Mouse (Mus musculus): ENCODE measurements at regions not wholly inside any gene's neighbourhood (a gene's known extent, or its start where the extent isn't known, plus 50 kb on each side); places are given as distances from the start of the nearest gene placed in this dataset.

GRCm38 (mm10) chr7:110705311-110706000 is 62.5 kb upstream of the Ampd3 start:
- Histone ChIP-seq H3K9ac (no peak overlapping the region), H3K27ac (no peak overlapping the region), H3K4me3 (no peak overlapping the region), H3K9me3 (no peaks in the 10 kb centered on the region), H3K4me2 (replicated peaks) (no peak overlapping the region), H3K27me3 (no peaks in the 10 kb centered on the region), H3K36me3 (no peaks in the 10 kb centered on the region), H3K4me1 (peaks cover 21% of the 10 kb centered on the region)
- ATAC-seq (ENCODE audit: low FRiP score, low read depth) = no peak
- WGBS = 83% methylated on average over 6 of the region's 6 CpGs

- Histone ChIP-seq H3K27ac (no peak overlapping the region; the same call in 1 of the 2 replicates), H3K4me3 (no peak overlapping the region)
- WGBS = 80% methylated on average over 10 of the region's 10 CpGs
Observed at GRCm38 (mm10) chr7:110706001-110706695, 61.9 kb upstream of the Ampd3 start.

GRCm38 (mm10) chr7:110706696-110707087 is 61.3 kb upstream of the Ampd3 start:
- Histone ChIP-seq H3K4me3 (no peak overlapping the region), H3K27me3 (no peaks in the 10 kb centered on the region), H3K9ac (no peak overlapping the region), H3K27ac (no peak overlapping the region; the same call in 1 of the 2 replicates), H3K36me3 (no peaks in the 10 kb centered on the region), H3K4me1 (peaks cover 21% of the 10 kb centered on the region), H3K4me2 (replicated peaks) (no peak overlapping the region), H3K9me3 (peaks cover 9% of the 10 kb centered on the region)
- ATAC-seq (ENCODE audit: low FRiP score, low read depth) = no peak; the same call in 1 of the 2 replicates
- 45% methylated on average over 10 of the region's 10 CpGs for WGBS

More at GRCm38 (mm10) chr7:110706001-110706695, 61.9 kb upstream of the Ampd3 start:
- Histone ChIP-seq H3K36me3 (no peaks in the 10 kb centered on the region), H3K9ac (no peak overlapping the region), H3K27me3 (no peaks in the 10 kb centered on the region), H3K4me2 (replicated peaks) (no peak overlapping the region), H3K9me3 (peaks cover 4% of the 10 kb centered on the region), H3K4me1 (peaks cover 21% of the 10 kb centered on the region)
- no peak for ATAC-seq (ENCODE audit: low FRiP score, low read depth)

GRCm38 (mm10) chr7:110708116-110708515 is 59.9 kb upstream of the Ampd3 start:
- Histone ChIP-seq H3K4me3 (no peak overlapping the region), H3K27ac (no peak overlapping the region), H3K9me3 (peaks cover 9% of the 10 kb centered on the region), H3K27me3 (no peaks in the 10 kb centered on the region), H3K4me1 (peaks cover 21% of the 10 kb centered on the region), H3K4me2 (replicated peaks) (no peak overlapping the region), H3K9ac (no peak overlapping the region), H3K36me3 (no peaks in the 10 kb centered on the region)
- ATAC-seq (ENCODE audit: low FRiP score, low read depth) = no peak
- 77% methylated on average over 9 of the region's 9 CpGs for WGBS

- Histone ChIP-seq H3K4me2 (replicated peaks) (no peak overlapping the region), H3K9me3 (peaks cover 9% of the 10 kb centered on the region), H3K27ac (no peak overlapping the region), H3K4me1 (peaks cover 21% of the 10 kb centered on the region), H3K36me3 (no peaks in the 10 kb centered on the region), H3K27me3 (no peaks in the 10 kb centered on the region), H3K9ac (no peak overlapping the region), H3K4me3 (no peak overlapping the region)
- no peak for ATAC-seq (ENCODE audit: low FRiP score, low read depth)
- 82% methylated on average over 3 of the region's 3 CpGs for WGBS
Observed at GRCm38 (mm10) chr7:110708781-110709180, 59.2 kb upstream of the Ampd3 start.

GRCm38 (mm10) chr7:110709606-110710005 is 58.4 kb upstream of the Ampd3 start:
- H3K27me3 ChIP-seq = no peaks in the 10 kb centered on the region
- H3K4me3 ChIP-seq = no peak overlapping the region
- H3K9me3 ChIP-seq = peaks cover 9% of the 10 kb centered on the region

GRCm38 (mm10) chr7:110710256-110710962 is 57.6 kb upstream of the Ampd3 start:
- H3K27me3 ChIP-seq = no peaks in the 10 kb centered on the region
- no peak overlapping the region for H3K9ac ChIP-seq
- H3K27ac ChIP-seq = no peak overlapping the region
- ATAC-seq (ENCODE audit: low FRiP score, low read depth) = no peak
- 85% methylated on average over 9 of the region's 9 CpGs for WGBS
- H3K4me2 ChIP-seq (replicated peaks) = no peak overlapping the region
- H3K9me3 ChIP-seq = peaks cover 9% of the 10 kb centered on the region
- peaks cover 21% of the 10 kb centered on the region for H3K4me1 ChIP-seq
- H3K4me3 ChIP-seq = no peak overlapping the region
- H3K36me3 ChIP-seq = no peaks in the 10 kb centered on the region

More at GRCm38 (mm10) chr7:110709606-110710005, 58.4 kb upstream of the Ampd3 start:
- Histone ChIP-seq H3K9ac (no peak overlapping the region), H3K4me1 (peaks cover 21% of the 10 kb centered on the region), H3K36me3 (no peaks in the 10 kb centered on the region), H3K4me2 (replicated peaks) (no peak overlapping the region), H3K27ac (no peak overlapping the region)
- WGBS = 76% methylated on average over 6 of the region's 6 CpGs
- ATAC-seq (ENCODE audit: low FRiP score, low read depth) = no peak

- no peak overlapping the region for H3K27ac ChIP-seq
- no peak overlapping the region for H3K4me2 ChIP-seq (replicated peaks)
- no peaks in the 10 kb centered on the region for H3K4me1 ChIP-seq
- no peak for ATAC-seq (ENCODE audit: low FRiP score, low read depth)
- H3K4me3 ChIP-seq = no peak overlapping the region
- H3K27me3 ChIP-seq = no peaks in the 10 kb centered on the region
- H3K9ac ChIP-seq = no peak overlapping the region
- H3K9me3 ChIP-seq = peaks cover 9% of the 10 kb centered on the region
- WGBS = 54% methylated on average over 3 of the region's 3 CpGs
- H3K36me3 ChIP-seq = no peaks in the 10 kb centered on the region
Observed at GRCm38 (mm10) chr7:110713661-110714060, 54.3 kb upstream of the Ampd3 start.

- Histone ChIP-seq H3K4me2 (replicated peaks) (no peak overlapping the region), H3K9me3 (peaks cover 9% of the 10 kb centered on the region), H3K27ac (no peak overlapping the region), H3K9ac (0 out of 2 replicates have a peak overlapping the region, but pooled peaks have one; percentile 19), H3K36me3 (no peaks in the 10 kb centered on the region), H3K4me1 (no peaks in the 10 kb centered on the region), H3K4me3 (no peak overlapping the region), H3K27me3 (no peaks in the 10 kb centered on the region)
- 87% methylated on average over 3 of the region's 3 CpGs for WGBS
- no peak for ATAC-seq (ENCODE audit: low FRiP score, low read depth)
Observed at GRCm38 (mm10) chr7:110715110-110715509, 52.9 kb upstream of the Ampd3 start.

- no peak for ATAC-seq (ENCODE audit: low FRiP score, low read depth)
- Histone ChIP-seq H3K9ac (0 out of 2 replicates have a peak overlapping the region, but pooled peaks have one; percentile 19), H3K4me1 (no peaks in the 10 kb centered on the region), H3K9me3 (peaks cover 9% of the 10 kb centered on the region), H3K27me3 (no peaks in the 10 kb centered on the region), H3K27ac (no peak overlapping the region), H3K4me2 (replicated peaks) (no peak overlapping the region), H3K4me3 (no peak overlapping the region), H3K36me3 (no peaks in the 10 kb centered on the region)
- 86% methylated on average over 6 of the region's 6 CpGs for WGBS
Observed at GRCm38 (mm10) chr7:110715545-110715944, 52.5 kb upstream of the Ampd3 start.

- no peaks in the 10 kb centered on the region for H3K4me1 ChIP-seq
- no peak overlapping the region for H3K27ac ChIP-seq
- H3K9me3 ChIP-seq = no peaks in the 10 kb centered on the region
- H3K4me3 ChIP-seq = no peak overlapping the region
- H3K4me2 ChIP-seq (replicated peaks) = no peak overlapping the region
- WGBS = 84% methylated on average over 6 of the region's 6 CpGs
- H3K27me3 ChIP-seq = no peaks in the 10 kb centered on the region
- ATAC-seq (ENCODE audit: low FRiP score, low read depth) = no peak
- no peak overlapping the region for H3K9ac ChIP-seq
- no peaks in the 10 kb centered on the region for H3K36me3 ChIP-seq
Observed at GRCm38 (mm10) chr7:110717104-110717503, 50.9 kb upstream of the Ampd3 start.

Data from limb, embryonic 13.5 days (tissue).